In the genomic region with DNA sequence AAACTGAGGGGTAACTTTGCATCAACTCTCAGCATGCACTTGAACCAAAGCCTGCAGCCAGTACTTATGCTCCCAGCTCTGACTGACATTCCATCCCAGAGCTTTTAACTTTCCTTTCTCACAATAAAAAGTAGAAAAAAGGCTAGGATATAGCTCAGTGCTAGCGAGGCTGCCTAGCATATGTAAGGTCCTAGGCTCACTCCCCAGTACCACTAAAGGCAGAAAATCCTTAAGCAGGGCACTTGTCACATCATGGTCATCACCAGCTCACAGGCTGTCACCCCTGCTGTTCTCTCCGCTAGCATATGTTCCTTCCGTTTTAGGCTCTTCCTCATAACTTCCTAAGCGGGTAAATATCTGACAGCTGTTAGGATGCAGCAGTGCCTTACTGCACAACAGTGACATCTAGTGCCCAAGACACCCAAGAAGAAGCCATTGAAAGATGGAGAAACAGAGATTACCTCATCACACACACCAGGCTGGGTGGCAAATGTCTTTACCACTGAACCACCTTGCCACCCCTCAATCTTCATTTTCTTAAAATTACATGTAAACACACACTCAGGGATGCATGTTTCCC, we compare ENCODE assay signal across 9 mouse cellular contexts. TPM values are rescaled to one million over a fixed set of nuclear protein-coding genes. Genes with fewer than 3 reads are reported as not detected.
DNase-seq lines count a peak whose midpoint lies in the region; ATAC-seq lines count a peak whose summit lies in the region.
"Had no signal": no experiment of that assay in that cellular context is flagged by ENCODE, and none has a peak within 500 bp of the region (broad histone marks: within the 10 kb centered on the region; RNA-seq: fewer than 3 reads in every experiment).

No protein-coding gene starts in this region.

- DNase-seq in gastrocnemius, adult 18-20 months (ENCODE audit: low spot score): peak; percentile 71
- DNase-seq in gastrocnemius, postnatal 4 days (ENCODE audit: low spot score in 2 of 2): no peak
- peak; percentile 15 to 30 for DNase-seq in B cell, adult 2 months
- DNase-seq in brain, adult 2 months (ENCODE audit: low read depth, low spot score): peak; percentile 83
- DNase-seq in heart, postnatal 4 days: peak; percentile 49
- peak; percentile 65 to 78 for DNase-seq in layer of hippocampus, postnatal 14 days (ENCODE audit: low spot score in 2 of 2)
- peak; percentile 17 for DNase-seq in thymus, postnatal 25 days

- 33% methylated on average over 4 of the region's 4 CpGs for WGBS in midbrain, embryonic 15.5 days

- no peak overlapping the region for H3K27ac ChIP-seq in midbrain, embryonic 15.5 days
- H3K27ac ChIP-seq: neural tube, embryonic 12.5 days had no signal

- H3K9ac ChIP-seq in midbrain, embryonic 15.5 days: no peak overlapping the region
- H3K9ac ChIP-seq: neural tube, embryonic 12.5 days had no signal

- H3K9me3 ChIP-seq in midbrain, embryonic 15.5 days: no peaks in the 10 kb centered on the region
- H3K9me3 ChIP-seq: neural tube, embryonic 12.5 days had no signal

- no peak overlapping the region for H3K4me2 ChIP-seq in midbrain, embryonic 15.5 days
- H3K4me2 ChIP-seq: neural tube, embryonic 12.5 days had no signal

- H3K4me1 ChIP-seq in midbrain, embryonic 15.5 days: no peaks in the 10 kb centered on the region
- H3K4me1 ChIP-seq: neural tube, embryonic 12.5 days had no signal

- no peak overlapping the region for H3K4me3 ChIP-seq in midbrain, embryonic 15.5 days
- H3K4me3 ChIP-seq: neural tube, embryonic 12.5 days had no signal

- 0 out of 2 replicates have a peak, but pooled peaks have one; percentile 54 for ATAC-seq in midbrain, embryonic 15.5 days (replicated peaks)

- peaks cover 41% of the 10 kb centered on the region for H3K36me3 ChIP-seq in midbrain, embryonic 15.5 days (replicated peaks)

- H3K27me3 ChIP-seq in midbrain, embryonic 15.5 days (replicated peaks): no peaks in the 10 kb centered on the region
- H3K27me3 ChIP-seq: neural tube, embryonic 12.5 days had no signal

RNA-seq across cellular contexts. Expression of a gene that starts 17.4 kb away (rescaled TPM):
- 1 to 10 TPM; 7.9 TPM for total RNA-seq in gastrocnemius, adult 18-20 months (2021)
- 10 to 100 TPM; 20.2 to 22.7 TPM for total RNA-seq in gastrocnemius, postnatal 4 days (2021)
- total RNA-seq in heart, postnatal 4 days (2021): 10 to 100 TPM; 16.7 to 17.1 TPM
- 10 to 100 TPM; 30.5 to 34.3 TPM for total RNA-seq in layer of hippocampus, postnatal 14 days (2021)
- 53.3 and 56.1 TPM in 2 replicates for polyA plus RNA-seq in midbrain, embryonic 15.5 days (2015; fragmentation: Nextera tagmentation; extraction: Ambion mirVana)

RNA-seq across cellular contexts. Expression of a gene that starts 17.5 kb away (rescaled TPM):
- total RNA-seq in gastrocnemius, adult 18-20 months (2021): 10 to 100 TPM; 18.0 to 22.8 TPM
- 10 to 100 TPM; 27.1 to 33.0 TPM for total RNA-seq in gastrocnemius, postnatal 4 days (2021)
- 10 to 100 TPM; 21.3 to 24.4 TPM for total RNA-seq in heart, postnatal 4 days (2021)
- total RNA-seq in layer of hippocampus, postnatal 14 days (2021): 10 to 100 TPM; 42.1 to 44.5 TPM
- 75.0 and 75.2 TPM in 2 replicates for polyA plus RNA-seq in midbrain, embryonic 15.5 days (2015; fragmentation: Nextera tagmentation; extraction: Ambion mirVana)

RNA-seq across cellular contexts. Expression of a gene that starts 51.5 kb away (rescaled TPM):
- total RNA-seq in gastrocnemius, adult 18-20 months (2021): 10 to 100 TPM in 1 of 2 experiments, 1 to 10 TPM in 1; 5.8 to 10.1 TPM
- total RNA-seq in gastrocnemius, postnatal 4 days (2021): 10 to 100 TPM; 20.1 to 27.0 TPM
- 1 to 10 TPM; 7.0 to 9.6 TPM for total RNA-seq in heart, postnatal 4 days (2021)
- total RNA-seq in layer of hippocampus, postnatal 14 days (2021): 10 to 100 TPM; 53.2 to 67.5 TPM
- polyA plus RNA-seq in midbrain, embryonic 15.5 days (2015; fragmentation: Nextera tagmentation; extraction: Ambion mirVana): 15.2 and 18.8 TPM in 2 replicates

Comparison
In these comparisons a context has a peak if more than half of its experiments do, and no peak if none do; other contexts are left out.
1. DNase-seq: peak in gastrocnemius, adult 18-20 months (single experiment), B cell, adult 2 months (2 of 2), brain, adult 2 months (single experiment), heart, postnatal 4 days (single experiment), layer of hippocampus, postnatal 14 days (2 of 2) and thymus, postnatal 25 days (single experiment); none in gastrocnemius, postnatal 4 days (0 of 2).